Mouse (Mus musculus) myocyte (in vitro differentiated cells): ENCODE data around the gene Fxyd5. TPM values are rescaled to one million over a fixed set of nuclear protein-coding genes. Genes with fewer than 3 reads are reported as not detected.

Experiments used
- H3K27me3 ChIP-seq: one replicate; pipeline ENCODE4 v1.6.1; 2011; ENCODE audit not compliant: control insufficient read depth, insufficient read depth, insufficient read length
- H3K36me3 ChIP-seq: one replicate; pipeline ENCODE4 v1.6.1; 2011; ENCODE audit not compliant: control insufficient read depth, insufficient read depth
- H3K4me2 ChIP-seq: one replicate; pipeline ENCODE4 v1.6.1; 2011; ENCODE audit warnings: low read depth, control low read depth
- H3K4me3 ChIP-seq: one replicate; pipeline ENCODE4 v1.5.1; 2011; ENCODE audit warnings: mild to moderate bottlenecking, control low read depth, moderate library complexity
- H3K79me2 ChIP-seq: one replicate; pipeline ENCODE4 v1.6.1; 2011; ENCODE audit not compliant: control insufficient read depth, insufficient read depth
- H3ac ChIP-seq: one replicate; pipeline ENCODE4 v1.6.1; 2011; ENCODE audit not compliant: control insufficient read depth, insufficient read length
- CEBPB ChIP-seq: IDR thresholded peaks from 2 replicates; pipeline ENCODE4 v1.6.1; 2011; ENCODE audit warnings: mild to moderate bottlenecking, moderate library complexity; ENCODE audit not compliant: poor library complexity, insufficient read depth, severe bottlenecking
- E2F4 ChIP-seq: IDR thresholded peaks from one replicate; pipeline ENCODE4 v1.6.1; 2011; ENCODE audit warnings: mild to moderate bottlenecking, control low read depth, moderate library complexity; ENCODE audit not compliant: insufficient read depth
- MAX ChIP-seq: IDR thresholded peaks from one replicate; pipeline ENCODE4 v1.6.1; 2011; ENCODE audit warnings: low read depth, mild to moderate bottlenecking, control low read depth
- MYOD1 ChIP-seq, 3 experiments: IDR thresholded peaks; one replicate each; pipeline ENCODE4 v1.6.1; 2011; ENCODE audit warnings: control low read depth in 2 of 3, low read depth in 2 of 3, mild to moderate bottlenecking in 2 of 3, moderate library complexity in 1 of 3; ENCODE audit not compliant: insufficient read length in 2 of 3, control insufficient read depth in 1 of 3
- MYOG ChIP-seq, 3 experiments: IDR thresholded peaks; one replicate each; pipeline ENCODE4 v1.6.1; 2011; ENCODE audit warnings: control low read depth in 2 of 3, low read depth in 2 of 3, mild to moderate bottlenecking in 2 of 3; ENCODE audit not compliant: insufficient read length in 2 of 3, control insufficient read depth in 1 of 3, insufficient read depth in 1 of 3
- POLR2A ChIP-seq: IDR thresholded peaks from one replicate; pipeline ENCODE4 v1.6.1; 2011; ENCODE audit warnings: low read depth, mild to moderate bottlenecking, control low read depth, moderate library complexity; ENCODE audit not compliant: insufficient read length
- POLR2AphosphoS2 ChIP-seq: IDR thresholded peaks from one replicate; pipeline ENCODE4 v1.6.1; 2011; ENCODE audit warnings: low read depth, control low read depth; ENCODE audit not compliant: insufficient read length
- REST ChIP-seq: IDR thresholded peaks from one replicate; pipeline ENCODE4 v1.6.1; 2011; ENCODE audit warnings: mild to moderate bottlenecking, control low read depth, moderate library complexity; ENCODE audit not compliant: insufficient read depth, insufficient read length
- SRF ChIP-seq: IDR thresholded peaks from one replicate; pipeline ENCODE4 v1.6.1; 2011; ENCODE audit warnings: low read depth; ENCODE audit not compliant: control insufficient read depth, insufficient read length
- TCF12 ChIP-seq: IDR thresholded peaks from one replicate; pipeline ENCODE4 v1.6.1; 2011; ENCODE audit warnings: mild to moderate bottlenecking, control low read depth; ENCODE audit not compliant: poor library complexity, insufficient read depth, severe bottlenecking
- TCF3 ChIP-seq: IDR thresholded peaks from one replicate; pipeline ENCODE4 v1.6.1; 2011; ENCODE audit warnings: low read depth, control low read depth; ENCODE audit not compliant: insufficient read length
- USF1 ChIP-seq: IDR thresholded peaks from one replicate; pipeline ENCODE4 v1.6.1; 2011; ENCODE audit warnings: low read depth, mild to moderate bottlenecking, control low read depth, moderate library complexity
- polyA plus RNA-seq: library from polyadenylated mRNA; unstranded; fragments of >200 nt; fragmentation: generic; extraction: Trizol; gene quantifications from one replicate; pipeline ENCODE4 v1.2.1, GENCODE M21; 2012; ENCODE audit warnings: missing spikeins

Gene Fxyd5
- polyA plus RNA-seq, 1 experiment = 31.0 TPM

DNA sequence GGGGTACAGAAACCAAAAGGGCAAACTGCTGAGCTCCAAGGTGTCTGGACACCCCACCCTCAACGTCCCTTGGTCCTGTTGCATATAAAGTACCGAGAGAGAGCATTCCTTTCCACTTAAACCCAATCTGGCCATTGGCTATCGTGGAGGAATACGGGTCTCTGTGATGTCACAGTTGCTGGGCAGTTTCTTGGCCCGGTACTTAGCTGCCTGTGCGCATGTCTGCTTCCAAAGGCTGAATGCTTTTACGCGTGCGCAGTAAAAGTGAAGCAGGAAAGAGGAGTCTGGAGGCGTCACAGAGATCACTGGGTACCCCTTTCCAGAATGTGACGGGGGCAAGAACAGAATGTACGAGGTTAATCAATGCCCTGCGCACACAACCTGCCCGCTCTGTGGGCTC, 27.2 kb upstream of the Fxyd5 start:
- Histone ChIP-seq H3K4me2 (no peak overlapping the region), H3K79me2 (no peaks in the 10 kb centered on the region), H3K36me3 (no peaks in the 10 kb centered on the region), H3K4me3 (no peak overlapping the region), H3K27me3 (peaks cover 11% of the 10 kb centered on the region), H3ac (no peak overlapping the region)
- no peak for TF ChIP-seq USF1
- TF ChIP-seq POLR2AphosphoS2 = no peak

DNA sequence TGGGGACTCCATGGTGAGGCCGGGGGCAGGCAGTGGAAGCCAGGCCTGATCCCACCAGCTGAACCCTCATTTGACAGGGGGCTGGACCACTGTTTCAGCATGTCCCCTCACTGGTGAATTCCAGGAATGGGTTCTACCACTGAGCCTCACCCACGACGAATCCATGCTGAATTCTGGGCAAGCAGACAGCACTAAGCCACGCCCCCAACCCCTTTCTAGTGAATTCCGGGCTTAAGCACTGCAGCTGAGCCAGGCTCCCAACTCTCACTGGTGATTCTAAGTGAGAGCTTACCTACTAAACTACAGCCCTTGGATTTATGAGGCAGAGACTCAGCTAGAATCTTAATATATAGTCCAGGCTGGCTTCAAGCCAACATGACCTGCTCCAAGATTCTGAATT, 25.6 kb upstream of the Fxyd5 start:
- TF ChIP-seq MYOG (IDR thresholded peaks at IDR 0.05; ENCODE audit: control insufficient read depth in 1 of 3, insufficient read depth in 1 of 3, insufficient read length in 2 of 3, low read depth in 2 of 3) (no peak), TCF12 (no peak), TCF3 (no peak), MYOD1 (IDR thresholded peaks at IDR 0.05; ENCODE audit: control insufficient read depth in 1 of 3, insufficient read length in 2 of 3, low read depth in 2 of 3) (no peak), POLR2AphosphoS2 (no peak), USF1 (no peak), MAX (no peak), REST (no peak)
- Histone ChIP-seq H3K4me3 (no peak overlapping the region), H3K36me3 (no peaks in the 10 kb centered on the region), H3K4me2 (no peak overlapping the region), H3ac (no peak overlapping the region), H3K79me2 (no peaks in the 10 kb centered on the region), H3K27me3 (peaks cover 11% of the 10 kb centered on the region)

DNA sequence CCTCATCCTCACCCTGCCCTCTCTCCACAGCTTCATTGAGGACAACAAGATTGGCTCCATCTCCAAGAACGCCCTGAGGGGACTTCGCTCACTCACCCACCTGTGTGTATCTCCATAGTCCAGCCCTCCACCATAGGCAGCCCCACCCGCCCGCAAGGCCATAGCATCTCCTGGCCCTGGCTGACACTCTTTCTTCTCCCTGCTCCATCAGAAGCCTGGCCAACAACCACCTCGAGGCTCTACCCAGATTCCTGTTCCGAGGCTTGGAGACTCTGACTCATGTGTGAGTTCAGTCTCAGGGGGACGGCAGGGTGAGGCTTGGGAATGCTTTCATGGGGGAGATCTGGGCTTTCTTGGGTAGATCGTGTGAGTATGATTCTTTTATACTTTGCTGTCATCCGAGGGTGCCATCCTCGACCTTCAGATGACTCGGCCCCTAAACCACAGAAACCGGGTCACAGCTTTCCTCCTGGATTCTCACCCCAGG, 20.8 kb upstream of the Fxyd5 start:
- H3K4me2 ChIP-seq = no peak overlapping the region
- no peak for TF ChIP-seq USF1
- TF ChIP-seq MYOG (IDR thresholded peaks at IDR 0.05; ENCODE audit: control insufficient read depth in 1 of 3, insufficient read depth in 1 of 3, insufficient read length in 2 of 3, low read depth in 2 of 3) = no peak
- no peak for TF ChIP-seq POLR2AphosphoS2
- TF ChIP-seq SRF = no peak
- no peak for TF ChIP-seq E2F4
- no peak for TF ChIP-seq CEBPB
- TF ChIP-seq POLR2A = no peak

DNA sequence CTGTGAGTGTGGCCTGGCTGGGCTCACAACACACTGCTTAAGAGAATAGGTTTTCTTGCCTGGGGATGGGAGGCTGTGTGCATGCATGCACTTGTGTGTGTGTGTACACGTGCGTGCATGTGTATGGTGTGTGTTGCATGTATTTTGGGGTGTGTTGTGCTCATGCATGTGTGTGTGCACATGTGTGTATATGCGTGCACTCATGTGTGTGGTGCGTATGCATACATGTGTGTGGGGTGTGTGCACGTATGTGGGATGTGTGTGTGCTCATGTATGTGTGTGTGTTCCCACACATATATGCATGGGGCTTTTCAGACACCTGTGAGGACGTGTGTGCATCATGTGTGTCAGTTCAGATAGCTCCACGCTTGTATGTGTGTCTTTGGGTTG, 18.3 kb upstream of the Fxyd5 start:
- TF ChIP-seq MYOG (IDR thresholded peaks at IDR 0.05; ENCODE audit: control insufficient read depth in 1 of 3, insufficient read depth in 1 of 3, insufficient read length in 2 of 3, low read depth in 2 of 3) (no peak), E2F4 (no peak), TCF3 (no peak), TCF12 (no peak), POLR2AphosphoS2 (no peak), REST (no peak), USF1 (no peak), MYOD1 (IDR thresholded peaks at IDR 0.05; ENCODE audit: control insufficient read depth in 1 of 3, insufficient read length in 2 of 3, low read depth in 2 of 3) (no peak), CEBPB (no peak), SRF (no peak), POLR2A (no peak), MAX (no peak)
- Histone ChIP-seq H3K4me3 (no peak overlapping the region), H3ac (no peak overlapping the region), H3K79me2 (no peaks in the 10 kb centered on the region), H3K36me3 (no peaks in the 10 kb centered on the region), H3K27me3 (no peaks in the 10 kb centered on the region), H3K4me2 (no peak overlapping the region)

More for the DNA sequence above, 20.8 kb upstream of the Fxyd5 start:
- Histone ChIP-seq H3K4me3 (no peak overlapping the region), H3ac (no peak overlapping the region), H3K36me3 (no peaks in the 10 kb centered on the region), H3K79me2 (no peaks in the 10 kb centered on the region), H3K27me3 (peaks cover 7% of the 10 kb centered on the region)

DNA sequence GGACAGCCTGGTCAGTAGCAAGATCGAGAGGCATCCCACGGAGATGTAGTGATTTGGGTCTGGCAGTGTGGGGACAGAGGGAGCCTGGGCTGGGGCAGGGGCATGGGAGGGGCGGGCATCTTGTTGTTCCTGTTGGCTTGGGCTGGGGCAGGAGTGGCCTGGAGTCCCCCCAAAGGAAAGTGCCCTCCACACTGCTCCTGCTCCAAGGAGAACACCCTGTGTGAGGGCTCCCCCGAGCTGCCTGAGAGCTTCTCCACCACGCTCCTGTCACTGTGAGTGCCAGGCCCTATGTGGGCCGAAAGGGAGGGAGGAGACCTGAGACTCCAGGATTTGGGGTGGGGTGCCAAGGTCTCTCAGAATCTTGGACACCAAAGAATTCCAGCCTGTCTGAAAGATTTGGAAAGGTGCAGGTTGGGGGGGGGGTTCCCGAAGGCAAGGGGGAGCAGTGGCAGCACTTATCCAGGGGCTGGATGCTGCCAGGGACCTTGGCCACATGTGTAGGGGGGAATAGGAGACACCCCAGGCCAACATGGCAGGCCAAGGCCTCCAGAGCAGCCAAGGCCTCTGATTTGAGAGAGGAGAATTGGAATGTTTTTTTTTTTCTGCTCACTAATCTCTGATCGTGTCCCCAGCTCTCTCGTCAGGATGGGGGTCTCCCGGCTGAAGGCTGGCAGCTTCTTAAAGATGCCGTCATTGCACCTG, 17.8 kb upstream of the Fxyd5 start:
- H3K79me2 ChIP-seq = no peaks in the 10 kb centered on the region
- H3K4me3 ChIP-seq = no peak overlapping the region
- no peak overlapping the region for H3ac ChIP-seq
- no peaks in the 10 kb centered on the region for H3K27me3 ChIP-seq
- H3K4me2 ChIP-seq = no peak overlapping the region
- TF ChIP-seq CEBPB (no peak), TCF3 (no peak), TCF12 (no peak), POLR2A (no peak), E2F4 (no peak), REST (no peak), MYOG (IDR thresholded peaks at IDR 0.05; ENCODE audit: control insufficient read depth in 1 of 3, insufficient read depth in 1 of 3, insufficient read length in 2 of 3, low read depth in 2 of 3) (no peak), MYOD1 (IDR thresholded peaks at IDR 0.05; ENCODE audit: control insufficient read depth in 1 of 3, insufficient read length in 2 of 3, low read depth in 2 of 3) (no peak), MAX (no peak), USF1 (no peak), POLR2AphosphoS2 (no peak), SRF (no peak)
- no peaks in the 10 kb centered on the region for H3K36me3 ChIP-seq
